Mouse (Mus musculus) bone marrow, adult 2 months (tissue): ENCODE results near the gene Pex11g.

ENCODE experiments used
- CTCF ChIP-seq: fragments of 200-500 bp; IDR thresholded peaks from 2 replicates; pipeline ENCODE4 v1.5.1; 2011; ENCODE audit warnings: low read length, control low read depth; ENCODE audit not compliant: control insufficient read depth, insufficient read depth
- POLR2A ChIP-seq: fragments of 200-500 bp; IDR thresholded peaks from 2 replicates; pipeline ENCODE4 v1.6.1; 2011; ENCODE audit warnings: low read depth, mild to moderate bottlenecking, control low read depth, low read length, borderline replicate concordance; ENCODE audit not compliant: control insufficient read depth

DNA sequence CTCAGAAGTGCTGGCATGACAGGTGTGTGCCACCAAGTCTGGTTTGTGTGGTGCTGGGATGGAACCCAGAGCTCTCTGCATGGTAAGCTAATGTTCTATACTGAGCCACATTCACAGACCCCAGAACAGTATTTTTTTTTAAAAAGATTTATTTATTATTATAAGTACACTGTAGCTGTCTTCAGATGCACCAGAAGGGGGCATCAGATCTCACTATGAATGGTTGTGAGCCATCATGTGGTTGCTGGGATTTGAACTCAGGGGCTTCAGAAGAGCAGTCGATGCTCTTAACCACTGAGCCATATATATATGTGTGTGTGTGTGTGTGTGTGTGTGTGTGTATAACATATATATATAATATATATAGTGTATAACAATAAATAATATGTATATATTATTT, 1.4 kb upstream of the Pex11g start:
- TF ChIP-seq POLR2A (no peak), CTCF (no peak)
